Mouse (Mus musculus) MEL (cell line): Measurements from ENCODE around the gene Fzd9.

ENCODE experiments used
- CTCF ChIP-seq, 3 experiments: IDR thresholded peaks in 2 of 3; conservative IDR thresholded peaks in 1 of 3; 2 replicates each; pipeline ENCODE4 v1.5.1; 2011 to 2012; ENCODE audit warnings: low read length in 3 of 3, low read depth in 2 of 3, mild to moderate bottlenecking in 2 of 3, improper control_type of control experiment in 1 of 3, inconsistent platforms in 1 of 3, mixed read lengths in 1 of 3, moderate library complexity in 1 of 3; ENCODE audit not compliant: control insufficient read depth in 1 of 3, insufficient read depth in 1 of 3, poor library complexity in 1 of 3, severe bottlenecking in 1 of 3
- EP300 ChIP-seq, 2 experiments: IDR thresholded peaks; 2 replicates each; pipeline ENCODE4 v1.6.1; 2011; ENCODE audit warnings: improper control_type of control experiment in 2 of 2, low read length in 2 of 2, low read depth in 1 of 2, mild to moderate bottlenecking in 1 of 2
- GABPA ChIP-seq: IDR thresholded peaks from 2 replicates; pipeline ENCODE4 v1.6.1; 2012; ENCODE audit warnings: low read depth, mild to moderate bottlenecking, inconsistent platforms, low read length, improper control_type of control experiment, moderate library complexity
- GATA1 ChIP-seq: IDR thresholded peaks from 2 replicates; pipeline ENCODE4 v1.6.1; 2011; ENCODE audit warnings: low read depth, low read length, improper control_type of control experiment
- MYB ChIP-seq: IDR thresholded peaks from 2 replicates; pipeline ENCODE4 v1.6.1; 2011; ENCODE audit warnings: mild to moderate bottlenecking, low read depth, low read length, improper control_type of control experiment
- POLR2A ChIP-seq, 2 experiments: IDR thresholded peaks; 2 replicates each; pipeline ENCODE4 v1.6.1; 2011 to 2012; ENCODE audit warnings: low read length in 2 of 2, mild to moderate bottlenecking in 2 of 2, control low read depth in 1 of 2, improper control_type of control experiment in 1 of 2, low read depth in 1 of 2, moderate library complexity in 1 of 2; ENCODE audit not compliant: control insufficient read depth in 1 of 2, insufficient read depth in 1 of 2, poor library complexity in 1 of 2
- POLR2AphosphoS5 ChIP-seq: IDR thresholded peaks from 2 replicates; pipeline ENCODE4 v1.6.1; 2012; ENCODE audit warnings: low read depth, borderline replicate concordance, mild to moderate bottlenecking, inconsistent platforms, low read length, moderate library complexity, mixed read lengths
- SIN3A ChIP-seq: IDR thresholded peaks from 2 replicates; pipeline ENCODE4 v1.6.1; 2012; ENCODE audit warnings: low read length, improper control_type of control experiment, inconsistent platforms
- TAL1 ChIP-seq: IDR thresholded peaks from 2 replicates; pipeline ENCODE4 v1.6.1; 2012; ENCODE audit warnings: mild to moderate bottlenecking, inconsistent platforms, low read length, moderate library complexity, mixed read lengths
- ZMIZ1 ChIP-seq: IDR thresholded peaks from 2 replicates; pipeline ENCODE4 v1.6.1; 2012; ENCODE audit warnings: low read depth, mild to moderate bottlenecking, inconsistent platforms, low read length, improper control_type of control experiment, moderate library complexity

DNA sequence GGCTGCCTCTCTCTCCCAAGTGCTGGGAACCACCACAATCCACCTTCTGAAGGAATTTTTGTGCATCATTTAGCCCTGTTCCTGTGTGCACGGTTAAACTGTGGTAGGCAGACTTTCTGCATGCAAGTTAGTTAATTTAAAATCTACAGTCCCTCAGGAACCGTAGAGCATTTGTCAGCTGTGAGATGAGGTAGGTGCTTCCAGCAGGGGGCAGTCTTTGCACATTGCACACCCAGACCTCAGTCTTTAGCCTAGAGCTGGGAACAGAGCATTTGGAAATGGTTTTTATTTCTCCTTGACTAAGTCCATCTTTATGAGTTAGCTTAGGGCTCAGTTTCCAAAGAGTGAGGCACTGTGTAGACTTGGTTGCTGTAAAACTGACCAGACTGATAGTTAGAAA, 14.5 kb downstream of the Fzd9 start:
- TF ChIP-seq TAL1 (no peak), POLR2AphosphoS5 (no peak), GATA1 (no peak), GABPA (no peak), CTCF (IDR thresholded peaks at IDR 0.05 in 2 of 3, conservative IDR thresholded peaks at IDR 0.05 in 1 of 3; ENCODE audit: control insufficient read depth in 1 of 3, insufficient read depth in 1 of 3, low read depth in 2 of 3, low read length in 3 of 3, poor library complexity in 1 of 3, severe bottlenecking in 1 of 3) (peak; percentile 73 to 84 (median 81)), MYB (no peak), POLR2A (IDR thresholded peaks at IDR 0.05; ENCODE audit: control insufficient read depth in 1 of 2, insufficient read depth in 1 of 2, low read depth in 1 of 2, low read length in 2 of 2, poor library complexity in 1 of 2) (no peak), ZMIZ1 (no peak), EP300 (IDR thresholded peaks at IDR 0.05; ENCODE audit: low read depth in 1 of 2, low read length in 2 of 2) (no peak), SIN3A (no peak)
